Mouse (Mus musculus) myocyte (in vitro differentiated cells): Measurements from ENCODE around the gene Zbtb32.

Source experiments
- CEBPB ChIP-seq: IDR thresholded peaks from 2 replicates; pipeline ENCODE4 v1.6.1; 2011; ENCODE audit warnings: mild to moderate bottlenecking, moderate library complexity; ENCODE audit not compliant: poor library complexity, insufficient read depth, severe bottlenecking
- E2F4 ChIP-seq: IDR thresholded peaks from one replicate; pipeline ENCODE4 v1.6.1; 2011; ENCODE audit warnings: mild to moderate bottlenecking, control low read depth, moderate library complexity; ENCODE audit not compliant: insufficient read depth
- MAX ChIP-seq: IDR thresholded peaks from one replicate; pipeline ENCODE4 v1.6.1; 2011; ENCODE audit warnings: low read depth, mild to moderate bottlenecking, control low read depth
- MYOD1 ChIP-seq, 3 experiments: IDR thresholded peaks; one replicate each; pipeline ENCODE4 v1.6.1; 2011; ENCODE audit warnings: control low read depth in 2 of 3, low read depth in 2 of 3, mild to moderate bottlenecking in 2 of 3, moderate library complexity in 1 of 3; ENCODE audit not compliant: insufficient read length in 2 of 3, control insufficient read depth in 1 of 3
- MYOG ChIP-seq, 3 experiments: IDR thresholded peaks; one replicate each; pipeline ENCODE4 v1.6.1; 2011; ENCODE audit warnings: control low read depth in 2 of 3, low read depth in 2 of 3, mild to moderate bottlenecking in 2 of 3; ENCODE audit not compliant: insufficient read length in 2 of 3, control insufficient read depth in 1 of 3, insufficient read depth in 1 of 3
- POLR2A ChIP-seq: IDR thresholded peaks from one replicate; pipeline ENCODE4 v1.6.1; 2011; ENCODE audit warnings: low read depth, mild to moderate bottlenecking, control low read depth, moderate library complexity; ENCODE audit not compliant: insufficient read length
- POLR2AphosphoS2 ChIP-seq: IDR thresholded peaks from one replicate; pipeline ENCODE4 v1.6.1; 2011; ENCODE audit warnings: low read depth, control low read depth; ENCODE audit not compliant: insufficient read length
- REST ChIP-seq: IDR thresholded peaks from one replicate; pipeline ENCODE4 v1.6.1; 2011; ENCODE audit warnings: mild to moderate bottlenecking, control low read depth, moderate library complexity; ENCODE audit not compliant: insufficient read depth, insufficient read length
- SRF ChIP-seq: IDR thresholded peaks from one replicate; pipeline ENCODE4 v1.6.1; 2011; ENCODE audit warnings: low read depth; ENCODE audit not compliant: control insufficient read depth, insufficient read length
- TCF12 ChIP-seq: IDR thresholded peaks from one replicate; pipeline ENCODE4 v1.6.1; 2011; ENCODE audit warnings: mild to moderate bottlenecking, control low read depth; ENCODE audit not compliant: poor library complexity, insufficient read depth, severe bottlenecking
- TCF3 ChIP-seq: IDR thresholded peaks from one replicate; pipeline ENCODE4 v1.6.1; 2011; ENCODE audit warnings: low read depth, control low read depth; ENCODE audit not compliant: insufficient read length
- USF1 ChIP-seq: IDR thresholded peaks from one replicate; pipeline ENCODE4 v1.6.1; 2011; ENCODE audit warnings: low read depth, mild to moderate bottlenecking, control low read depth, moderate library complexity

DNA sequence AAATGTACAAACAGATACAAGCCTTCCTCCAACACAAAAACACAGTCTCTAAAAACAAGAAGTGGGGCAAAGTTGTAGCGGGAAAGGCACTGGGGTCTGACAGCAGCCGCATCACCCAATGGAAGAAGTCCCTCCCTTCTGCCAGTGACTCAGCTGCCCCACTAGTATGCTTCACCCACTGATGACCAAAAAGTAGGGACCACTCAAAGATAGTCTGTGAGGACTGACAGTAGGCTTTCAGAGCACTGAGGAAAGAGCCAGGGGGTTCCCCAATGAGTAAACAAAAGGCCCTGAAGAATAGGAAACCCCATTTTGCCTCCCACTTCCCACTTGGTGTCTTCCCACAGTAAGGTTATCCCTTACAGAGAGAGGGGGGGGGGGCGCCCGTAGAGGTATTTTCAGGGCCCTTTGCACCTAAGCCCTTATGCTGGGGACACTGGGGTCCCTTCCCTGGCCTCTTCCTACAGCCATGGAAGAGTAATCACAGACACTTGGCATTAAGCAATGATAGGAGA lies 4.1 kb downstream of the Zbtb32 start:
- no peak for TF ChIP-seq POLR2A
- no peak for TF ChIP-seq MAX
- no peak for TF ChIP-seq MYOD1 (IDR thresholded peaks at IDR 0.05; ENCODE audit: control insufficient read depth in 1 of 3, insufficient read length in 2 of 3, low read depth in 2 of 3)
- TF ChIP-seq CEBPB = no peak
- no peak for TF ChIP-seq USF1
- TF ChIP-seq SRF = no peak
- no peak for TF ChIP-seq E2F4
- TF ChIP-seq POLR2AphosphoS2 = no peak
- no peak for TF ChIP-seq TCF12
- no peak for TF ChIP-seq MYOG (IDR thresholded peaks at IDR 0.05; ENCODE audit: control insufficient read depth in 1 of 3, insufficient read depth in 1 of 3, insufficient read length in 2 of 3, low read depth in 2 of 3)
- no peak for TF ChIP-seq REST
- TF ChIP-seq TCF3 = no peak
